Mouse (Mus musculus) lung, adult 2 months (tissue): ENCODE results near the gene BC048507.

Source experiments
- CTCF ChIP-seq: fragments of 200-500 bp; IDR thresholded peaks from 2 replicates; pipeline ENCODE4 v1.5.1; 2011; ENCODE audit warnings: mild to moderate bottlenecking, low read length, control low read depth; ENCODE audit not compliant: insufficient read depth
- POLR2A ChIP-seq: fragments of 200-500 bp; IDR thresholded peaks from 2 replicates; pipeline ENCODE4 v1.6.1; 2011; ENCODE audit warnings: low read depth, mild to moderate bottlenecking, control low read depth, low read length, borderline replicate concordance; ENCODE audit errors: extremely low read depth

GRCm38 (mm10) chr13:67876699-67877254 lies 13.7 kb downstream of the BC048507 start:
- no peak for TF ChIP-seq CTCF
- no peak for TF ChIP-seq POLR2A
